Mouse (Mus musculus) liver, adult 2 months (tissue): ENCODE results near the gene Nat8f6.
"Not testable (repeated sequence)": the region's sequence is repeated elsewhere in the genome, so short reads cannot be mapped to it uniquely, and the experiment has no call there.

Experiments used
- CTCF ChIP-seq: fragments of 200-500 bp; IDR thresholded peaks from 2 replicates; pipeline ENCODE4 v1.5.1; 2011; ENCODE audit warnings: low read depth, low read length, control low read depth
- POLR2A ChIP-seq: fragments of 200-500 bp; IDR thresholded peaks from 2 replicates; pipeline ENCODE4 v1.6.1; 2011; ENCODE audit warnings: low read length, control low read depth; ENCODE audit not compliant: insufficient read depth; ENCODE audit errors: extremely low read depth

DNA sequence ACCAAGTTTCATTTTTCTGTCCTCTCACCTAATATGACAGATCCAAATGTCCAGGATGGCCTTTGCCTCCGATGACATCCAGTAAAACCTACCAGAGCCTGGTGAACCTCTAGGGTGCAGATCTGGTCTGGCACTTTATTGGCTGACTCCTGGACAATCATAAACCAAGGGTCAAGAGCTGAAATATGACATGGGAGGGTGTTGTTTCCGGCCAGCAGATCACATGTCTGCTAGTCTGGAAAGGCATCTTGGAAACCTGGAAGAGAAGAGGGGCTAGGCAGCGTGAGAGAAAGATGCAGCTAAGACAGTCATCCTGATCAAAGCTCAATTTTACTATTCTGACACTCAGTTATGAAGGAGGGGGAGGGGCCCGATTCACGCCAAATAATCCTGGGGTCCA lies 48.3 kb upstream of the Nat8f6 start, which contains the start of gene Nat8f2:
- TF ChIP-seq CTCF, POLR2A: not testable (repeated sequence)
